Mouse (Mus musculus) limb, embryonic 13.5 days (tissue): ENCODE results near the gene Zrsr1. TPM values are rescaled to one million over a fixed set of nuclear protein-coding genes. Genes with fewer than 3 reads are reported as not detected.

Experiments
- ATAC-seq: fragments of 200-750 bp; cut with Nextera tagmentation; 2 replicates; pipeline ENCODE4 v1.8.0; 2017; ENCODE audit warnings: low read depth, moderate number of reproducible peaks, moderate TSS enrichment; ENCODE audit not compliant: low FRiP score
- H3K27ac ChIP-seq: fragments of 300-500 bp; sonication (generic); 2 replicates; pipeline ENCODE4 v1.5.1; 2015; ENCODE audit warnings: inconsistent platforms, mild to moderate bottlenecking, moderate library complexity
- H3K27me3 ChIP-seq: fragments of 300-500 bp; sonication (generic); 2 replicates; pipeline ENCODE4 v1.6.1; 2015; ENCODE audit warnings: mild to moderate bottlenecking, inconsistent platforms
- H3K36me3 ChIP-seq: fragments of 300-500 bp; sonication (generic); 2 replicates; pipeline ENCODE4 v1.6.1; 2015; ENCODE audit warnings: inconsistent platforms, mild to moderate bottlenecking, moderate library complexity
- H3K4me1 ChIP-seq: fragments of 300-500 bp; sonication (generic); 2 replicates; pipeline ENCODE4 v1.6.1; 2015; ENCODE audit warnings: inconsistent platforms
- H3K4me2 ChIP-seq: fragments of 300-500 bp; sonication (generic); replicated peaks from 2 replicates; pipeline ENCODE4 v1.6.1; 2015; ENCODE audit warnings: inconsistent platforms, mild to moderate bottlenecking, moderate library complexity
- H3K4me3 ChIP-seq: fragments of 300-500 bp; sonication (generic); 2 replicates; pipeline ENCODE4 v1.5.1; 2015; ENCODE audit warnings: moderate library complexity, mild to moderate bottlenecking, inconsistent platforms
- H3K9ac ChIP-seq: fragments of 300-500 bp; sonication (generic); 2 replicates; pipeline ENCODE4 v1.6.1; 2015; ENCODE audit warnings: mild to moderate bottlenecking, inconsistent platforms
- H3K9me3 ChIP-seq: fragments of 300-500 bp; sonication (generic); 2 replicates; pipeline ENCODE4 v1.6.1; 2016; ENCODE audit warnings: inconsistent platforms
- WGBS: fragments of 180-500 bp; shearing (Covaris S2); methylation state at CpG from one replicate; pipeline ENCODE4 v1.1.7; 2015; 5-methylcytosine and 5-hydroxymethylcytosine counted together
- polyA plus RNA-seq: library from polyadenylated mRNA; unstranded; fragments of >200 nt; fragmentation: Nextera tagmentation; extraction: Ambion mirVana; gene quantifications from 2 replicates; pipeline ENCODE4 v1.2.1, GENCODE M21; 2015

Gene Zrsr1
- polyA plus RNA-seq, 1 experiment from 2014 or later, result 3.6 TPM

GRCm38 (mm10) chr11:22991218-22991835, 19.5 kb downstream of the Zrsr1 start:
- 8% methylated on average over 14 of the region's 14 CpGs for WGBS
- Histone ChIP-seq H3K36me3 (peaks cover 28% of the 10 kb centered on the region), H3K27ac (no peak overlapping the region), H3K4me3 (peak overlapping the region; percentile 87), H3K27me3 (no peaks in the 10 kb centered on the region), H3K9me3 (no peaks in the 10 kb centered on the region), H3K9ac (peak overlapping the region; percentile 94), H3K4me2 (peak overlapping the region; percentile 96), H3K4me1 (peaks cover 12% of the 10 kb centered on the region)
- ATAC-seq, result no peak

GRCm38 (mm10) chr11:22994271-22994670, 22.5 kb downstream of the Zrsr1 start:
- H3K27ac ChIP-seq, result no peak overlapping the region
- peaks cover 12% of the 10 kb centered on the region for H3K4me1 ChIP-seq
- no peak overlapping the region for H3K4me3 ChIP-seq
- ATAC-seq, result no peak
- no peak overlapping the region for H3K9ac ChIP-seq
- no peak overlapping the region for H3K4me2 ChIP-seq
- H3K36me3 ChIP-seq, result peaks cover 50% of the 10 kb centered on the region
- no peaks in the 10 kb centered on the region for H3K9me3 ChIP-seq
- WGBS, result 93% methylated on average over 2 of the region's 2 CpGs
- no peaks in the 10 kb centered on the region for H3K27me3 ChIP-seq

DNA sequence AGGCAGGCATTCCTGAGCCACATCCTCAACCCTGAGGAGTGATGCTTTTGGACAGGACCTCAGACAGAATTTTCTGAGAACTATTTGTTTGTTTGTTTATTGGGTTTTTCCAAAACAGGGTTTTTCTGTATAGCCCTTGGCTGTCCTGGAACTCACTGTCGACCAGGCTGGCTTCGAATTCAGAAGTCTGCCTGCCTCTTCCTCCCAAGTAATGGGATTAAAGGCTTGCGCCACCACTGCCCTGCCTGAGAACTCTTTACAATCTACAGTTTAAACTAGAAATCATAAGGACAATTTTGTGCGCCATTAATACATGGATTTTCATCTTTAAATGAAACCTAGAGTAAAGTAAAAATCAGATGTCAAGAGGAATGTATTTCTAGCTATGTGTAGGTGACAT, 23.7 kb downstream of the Zrsr1 start:
- peaks cover 62% of the 10 kb centered on the region for H3K36me3 ChIP-seq
- H3K4me3 ChIP-seq, result no peak overlapping the region
- no peak for ATAC-seq
- H3K9ac ChIP-seq, result no peak overlapping the region
- H3K4me2 ChIP-seq, result no peak overlapping the region
- no peak overlapping the region for H3K27ac ChIP-seq
- H3K27me3 ChIP-seq, result no peaks in the 10 kb centered on the region
- WGBS, result 90% methylated on average over 4 of the region's 4 CpGs
- no peaks in the 10 kb centered on the region for H3K9me3 ChIP-seq
- H3K4me1 ChIP-seq, result peaks cover 12% of the 10 kb centered on the region

GRCm38 (mm10) chr11:22998308-22998707, 26.5 kb downstream of the Zrsr1 start:
- Histone ChIP-seq H3K27me3 (no peaks in the 10 kb centered on the region), H3K9me3 (no peaks in the 10 kb centered on the region), H3K36me3 (peaks cover 81% of the 10 kb centered on the region), H3K27ac (no peak overlapping the region), H3K4me1 (no peaks in the 10 kb centered on the region), H3K9ac (no peak overlapping the region), H3K4me3 (no peak overlapping the region), H3K4me2 (no peak overlapping the region)
- ATAC-seq, result no peak
- WGBS, result 80% methylated on average over 1 of the region's 1 CpGs

DNA sequence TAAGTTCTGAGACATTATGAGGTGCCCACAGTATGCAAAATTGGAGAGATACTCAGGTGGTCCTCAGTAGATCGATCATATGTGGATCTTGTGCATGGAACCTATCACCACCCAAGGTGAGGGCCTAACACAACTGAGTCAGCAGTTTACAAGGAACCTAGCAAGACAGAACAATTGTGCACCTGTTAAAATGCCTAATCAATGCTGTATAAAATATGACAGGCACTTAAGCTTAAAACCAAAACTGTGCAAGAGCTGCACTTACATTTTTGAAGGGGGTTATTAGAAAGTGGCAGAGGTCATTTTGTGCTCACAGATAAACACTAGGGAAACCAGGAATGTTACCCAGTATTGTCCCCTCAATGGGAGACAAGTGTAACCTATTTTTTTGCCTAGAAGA, 33.5 kb downstream of the Zrsr1 start:
- Histone ChIP-seq H3K36me3 (peaks cover 42% of the 10 kb centered on the region), H3K27me3 (no peaks in the 10 kb centered on the region), H3K4me2 (no peak overlapping the region), H3K9ac (no peak overlapping the region), H3K27ac (no peak overlapping the region), H3K4me3 (no peak overlapping the region), H3K9me3 (no peaks in the 10 kb centered on the region), H3K4me1 (peaks cover 4% of the 10 kb centered on the region; the same call in 1 of the 2 replicates)
- WGBS, result 91% methylated on average over 1 of the region's 1 CpGs
- no peak for ATAC-seq

DNA sequence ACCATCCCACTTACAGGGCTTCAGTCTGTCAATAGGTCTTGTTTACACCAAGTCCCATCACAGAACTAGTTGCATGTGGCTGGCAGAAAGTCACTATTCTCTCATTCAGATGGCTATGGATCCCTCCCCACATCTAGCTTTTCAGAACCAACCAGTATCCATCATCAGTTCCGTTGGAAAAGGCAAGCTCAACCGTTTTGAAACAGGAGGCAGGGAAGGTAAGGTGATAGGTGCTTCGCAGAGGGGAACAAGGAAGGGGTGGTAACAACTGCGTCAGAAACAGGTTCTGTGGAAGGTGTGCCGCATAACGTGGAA, 35.3 kb downstream of the Zrsr1 start:
- H3K4me1 ChIP-seq, result peaks cover 4% of the 10 kb centered on the region; the same call in 1 of the 2 replicates
- peak overlapping the region; percentile 52 for H3K4me3 ChIP-seq
- no peak for ATAC-seq
- peaks cover 27% of the 10 kb centered on the region for H3K36me3 ChIP-seq
- peak overlapping the region; percentile 76; the same call in 1 of the 2 replicates for H3K9ac ChIP-seq
- peak overlapping the region; percentile 75; the same call in 1 of the 2 replicates for H3K27ac ChIP-seq
- no peaks in the 10 kb centered on the region for H3K9me3 ChIP-seq
- H3K4me2 ChIP-seq, result peak overlapping the region; percentile 72
- no peaks in the 10 kb centered on the region for H3K27me3 ChIP-seq
- WGBS, result 3% methylated on average over 6 of the region's 6 CpGs

DNA sequence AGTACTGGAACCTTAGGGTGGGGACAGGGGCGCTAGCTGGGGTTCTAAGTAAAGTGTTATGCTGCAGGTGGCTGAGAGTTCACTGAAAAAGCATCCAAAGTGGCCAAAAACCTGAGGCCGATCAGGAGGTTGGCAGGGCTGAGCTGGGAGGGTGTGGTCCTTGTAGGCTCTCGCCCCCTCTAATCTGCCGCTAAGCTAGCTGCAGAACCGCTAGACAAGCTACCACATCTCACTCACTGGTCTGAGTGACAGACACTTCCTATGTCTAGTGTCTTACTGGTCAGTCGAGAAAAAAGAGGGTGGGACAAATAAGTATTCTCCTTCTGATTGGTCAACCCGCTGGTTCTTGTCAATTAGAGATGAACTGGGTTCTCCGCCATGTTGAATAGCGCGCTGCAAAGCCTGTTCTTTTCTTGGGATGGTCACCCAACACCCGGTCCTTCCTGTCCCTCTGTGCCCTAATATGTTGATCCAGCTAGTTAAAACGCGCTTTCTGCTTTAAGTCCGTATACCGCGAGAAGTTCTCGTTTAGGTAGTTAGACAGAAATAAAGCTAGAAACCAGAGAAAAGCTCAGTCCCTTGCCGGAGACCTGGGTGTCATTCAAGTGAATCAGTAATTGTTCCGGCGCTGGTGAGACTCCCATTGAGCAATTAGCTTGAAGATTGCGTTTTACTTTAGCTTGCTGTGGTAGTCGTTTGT, 35.8 kb downstream of the Zrsr1 start, which contains the start of gene Fam161a:
Gene Fam161a (plus strand): TSS at position 51 of the 700 bp plus-strand sequence.
- Histone ChIP-seq H3K4me1 (peaks cover 4% of the 10 kb centered on the region; the same call in 1 of the 2 replicates), H3K27ac (peak within 1 kb of the TSS; percentile 75), H3K9ac (peak within 1 kb of the TSS; percentile 76), H3K36me3 (peaks cover 22% of the 10 kb centered on the region), H3K4me2 (peak within 1 kb of the TSS; percentile 72), H3K27me3 (no peaks in the 10 kb centered on the region), H3K9me3 (no peaks in the 10 kb centered on the region), H3K4me3 (peak within 1 kb of the TSS; percentile 52)
- WGBS, result under 1% methylated on average over 22 of the region's 22 CpGs
- peak; percentile 92 for ATAC-seq

GRCm38 (mm10) chr11:23008181-23008823, 36.5 kb downstream of the Zrsr1 start:
- WGBS, result under 1% methylated on average over 40 of the region's 40 CpGs
- peak; percentile 92 for ATAC-seq
- H3K4me3 ChIP-seq, result peak overlapping the region; percentile 52
- H3K36me3 ChIP-seq, result peaks cover 20% of the 10 kb centered on the region
- peak overlapping the region; percentile 76 for H3K9ac ChIP-seq
- H3K27ac ChIP-seq, result peak overlapping the region; percentile 75
- H3K4me1 ChIP-seq, result peaks cover 4% of the 10 kb centered on the region; the same call in 1 of the 2 replicates
- H3K4me2 ChIP-seq, result peak overlapping the region; percentile 72
- no peaks in the 10 kb centered on the region for H3K9me3 ChIP-seq
- H3K27me3 ChIP-seq, result no peaks in the 10 kb centered on the region

- H3K27ac ChIP-seq, result no peak overlapping the region; the same call in 1 of the 2 replicates
- ATAC-seq, result no peak
Observed at GRCm38 (mm10) chr11:23008824-23009200, 37.0 kb downstream of the Zrsr1 start.

GRCm38 (mm10) chr11:23013096-23013495, 41.3 kb downstream of the Zrsr1 start:
- WGBS, result 68% methylated on average over 1 of the region's 1 CpGs
- no peak overlapping the region for H3K9ac ChIP-seq

More at GRCm38 (mm10) chr11:23008824-23009200, 37.0 kb downstream of the Zrsr1 start:
- H3K4me3 ChIP-seq, result peak overlapping the region; percentile 52
- H3K9ac ChIP-seq, result peak overlapping the region; percentile 76
- no peaks in the 10 kb centered on the region for H3K27me3 ChIP-seq
- no peaks in the 10 kb centered on the region for H3K9me3 ChIP-seq
- H3K36me3 ChIP-seq, result peaks cover 15% of the 10 kb centered on the region
- WGBS, result 31% methylated on average over 4 of the region's 4 CpGs
- peaks cover 4% of the 10 kb centered on the region; the same call in 1 of the 2 replicates for H3K4me1 ChIP-seq
- peak overlapping the region; percentile 72 for H3K4me2 ChIP-seq

DNA sequence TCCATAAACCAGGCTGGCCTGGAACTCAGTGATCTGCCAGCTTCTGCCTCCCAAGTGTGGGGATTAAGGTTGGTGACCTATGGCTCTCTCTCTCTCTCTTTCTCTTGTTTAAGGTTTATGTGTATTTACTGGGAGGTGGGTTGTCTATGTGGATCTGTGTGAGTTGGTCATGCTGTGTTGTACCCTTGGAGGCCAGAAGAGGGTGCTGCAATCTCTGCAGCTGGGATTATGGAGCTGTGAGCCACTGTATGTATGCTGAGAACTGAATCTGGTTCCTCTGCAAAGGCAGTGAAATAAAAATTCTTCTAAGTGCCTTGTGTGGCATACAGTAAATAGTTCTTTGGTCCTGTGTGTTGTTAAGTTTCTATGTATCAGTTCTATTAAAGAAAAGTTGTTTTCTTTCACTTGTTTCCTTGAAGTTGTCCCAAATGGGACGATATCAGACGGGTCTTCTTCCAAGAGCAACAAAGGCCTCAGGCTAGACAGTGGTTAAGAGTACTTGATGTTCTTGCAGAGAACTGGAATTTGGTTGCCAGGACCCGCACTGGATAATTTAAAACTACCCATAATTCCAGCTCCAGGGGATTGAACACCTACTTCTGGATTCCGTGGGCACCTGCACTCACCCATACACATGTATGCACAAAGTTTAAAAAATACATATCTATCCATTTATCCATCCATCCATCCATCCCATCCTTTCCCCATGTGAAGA, 41.9 kb downstream of the Zrsr1 start:
- H3K36me3 ChIP-seq, result no peaks in the 10 kb centered on the region
- no peaks in the 10 kb centered on the region for H3K9me3 ChIP-seq
- no peaks in the 10 kb centered on the region for H3K4me1 ChIP-seq
- no peak overlapping the region for H3K4me2 ChIP-seq
- H3K4me3 ChIP-seq, result no peak overlapping the region
- H3K27ac ChIP-seq, result no peak overlapping the region
- ATAC-seq, result no peak
- no peaks in the 10 kb centered on the region for H3K27me3 ChIP-seq
- no peak overlapping the region for H3K9ac ChIP-seq
- 81% methylated on average over 4 of the region's 4 CpGs for WGBS

More at GRCm38 (mm10) chr11:23013096-23013495, 41.3 kb downstream of the Zrsr1 start:
- Histone ChIP-seq H3K4me1 (no peaks in the 10 kb centered on the region), H3K27ac (no peak overlapping the region), H3K27me3 (no peaks in the 10 kb centered on the region), H3K9me3 (no peaks in the 10 kb centered on the region), H3K4me2 (no peak overlapping the region), H3K4me3 (no peak overlapping the region), H3K36me3 (no peaks in the 10 kb centered on the region)
- no peak for ATAC-seq
